ENCODE assay signal across 19 mouse cellular contexts in the genomic region with DNA sequence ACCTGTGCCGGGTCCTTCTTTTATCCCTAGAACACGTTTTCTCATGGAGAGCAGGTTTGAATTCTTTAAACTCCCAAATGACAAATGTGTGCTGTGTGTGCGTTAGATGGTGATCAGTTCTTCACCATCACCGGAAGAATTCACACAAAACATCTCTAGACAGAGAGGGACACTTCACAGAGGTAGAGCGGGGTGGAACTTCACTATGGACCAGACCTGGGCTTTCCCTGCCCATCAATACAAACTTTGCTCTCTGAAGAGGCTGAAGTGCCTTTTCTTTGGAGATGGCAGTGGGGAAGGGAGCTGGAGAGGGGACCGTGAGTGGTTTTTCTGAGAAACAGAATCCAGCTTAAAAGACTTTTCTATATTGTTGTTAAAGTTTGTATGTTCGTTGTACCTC. TPM values are rescaled to one million over a fixed set of nuclear protein-coding genes. Genes with fewer than 3 reads are reported as not detected.
A peak's percentile ranks its signal among the peaks of the same experiment; 100 is the strongest.
DNase-seq lines count a peak whose midpoint lies in the region; ATAC-seq and TF ChIP-seq lines count a peak whose summit lies in the region.
"Had no signal": no experiment of that assay in that cellular context is flagged by ENCODE, and none has a peak within 500 bp of the region (broad histone marks: within the 10 kb centered on the region; RNA-seq: fewer than 3 reads in every experiment).

No protein-coding gene starts in this region.

- ATAC-seq in lung, embryonic 15.5 days (ENCODE audit: borderline replicate concordance, extremely low read depth, low FRiP score, low TSS enrichment), result no peak
- ATAC-seq in heart, embryonic 16.5 days (replicated peaks; ENCODE audit: extremely low read depth, insufficient read depth, low FRiP score), result no peak
- ATAC-seq in intestine, postnatal 0 days, result no peak
- ATAC-seq: forebrain, embryonic 16.5 days had no signal

- WGBS in heart, adult 2 months, result 63% methylated on average over 7 of the region's 7 CpGs
- 84% methylated on average over 7 of the region's 7 CpGs for WGBS in kidney, adult 2 months
- WGBS in lung, embryonic 15.5 days, result 70% methylated on average over 7 of the region's 7 CpGs
- WGBS in heart, embryonic 16.5 days, result 50% methylated on average over 7 of the region's 7 CpGs
- WGBS in intestine, postnatal 0 days, result 92% methylated on average over 7 of the region's 7 CpGs

- no peak for DNase-seq in heart, adult 2 months
- no peak for DNase-seq in heart, postnatal 4 days
- DNase-seq in kidney, adult 2 months, result no peak
- no peak for DNase-seq in kidney, adult 11 months
- no peak for DNase-seq in lung, adult 18-20 months
- DNase-seq: cerebellum, adult 9-10 months; layer of hippocampus, postnatal 36 days; left cerebral cortex, postnatal 4 days; thymus, postnatal 25 days had no signal

- H3K4me1 ChIP-seq in heart, adult 2 months (ENCODE audit: control insufficient read depth, insufficient read depth, low read length), result peaks cover 7% of the 10 kb centered on the region
- H3K4me1 ChIP-seq in kidney, adult 2 months (ENCODE audit: control insufficient read depth, insufficient read depth, low read length), result peaks cover 35% of the 10 kb centered on the region
- H3K4me1 ChIP-seq in lung, embryonic 15.5 days, result peaks cover 40% of the 10 kb centered on the region
- peaks cover 37% of the 10 kb centered on the region for H3K4me1 ChIP-seq in heart, embryonic 16.5 days (ENCODE audit: control insufficient read depth, insufficient read depth, low read length)
- no peaks in the 10 kb centered on the region for H3K4me1 ChIP-seq in intestine, postnatal 0 days (replicated peaks; ENCODE audit: control insufficient read depth, insufficient read depth, low read length)

- no peak for TF ChIP-seq POLR2A in heart, adult 2 months (IDR thresholded peaks at IDR 0.05; ENCODE audit: insufficient read depth, low read depth, low read length)
- no peak for TF ChIP-seq POLR2A in kidney, adult 2 months (IDR thresholded peaks at IDR 0.05; ENCODE audit: low read depth, low read length)

- H3K9ac ChIP-seq in heart, adult 2 months (ENCODE audit: low read depth, low read length), result peak overlapping the region; percentile 62
- no peak overlapping the region for H3K9ac ChIP-seq in lung, embryonic 15.5 days
- H3K9ac ChIP-seq in heart, embryonic 16.5 days (ENCODE audit: low read length), result peak overlapping the region; percentile 81
- no peak overlapping the region for H3K9ac ChIP-seq in intestine, postnatal 0 days (ENCODE audit: low read depth, low read length)
- H3K9ac ChIP-seq: embryonic facial prominence, embryonic 13.5 days; hindbrain, embryonic 15.5 days; liver, embryonic 15.5 days; neural tube, embryonic 15.5 days had no signal

- H3K27me3 ChIP-seq in heart, adult 2 months (ENCODE audit: control insufficient read depth, insufficient read depth, low read length), result no peaks in the 10 kb centered on the region
- no peaks in the 10 kb centered on the region for H3K27me3 ChIP-seq in kidney, adult 2 months (replicated peaks; ENCODE audit: control insufficient read depth, insufficient read depth, low read length)
- no peaks in the 10 kb centered on the region for H3K27me3 ChIP-seq in lung, embryonic 15.5 days
- no peaks in the 10 kb centered on the region for H3K27me3 ChIP-seq in heart, embryonic 16.5 days (ENCODE audit: control insufficient read depth, insufficient read depth, low read length)
- no peaks in the 10 kb centered on the region for H3K27me3 ChIP-seq in intestine, postnatal 0 days (replicated peaks; ENCODE audit: control insufficient read depth, insufficient read depth, low read length)
- H3K27me3 ChIP-seq: hindbrain, embryonic 15.5 days; liver, embryonic 15.5 days; neural tube, embryonic 15.5 days had no signal

- no peak for TF ChIP-seq EP300 in heart, adult 2 months (IDR thresholded peaks at IDR 0.05; ENCODE audit: insufficient read depth, low read depth, low read length)

- H3K4me2 ChIP-seq in lung, embryonic 15.5 days, result peak overlapping the region; percentile 7; the same call in 1 of the 2 replicates
- peak overlapping the region; percentile 69 for H3K4me2 ChIP-seq in heart, embryonic 16.5 days (ENCODE audit: low read depth, low read length)
- H3K4me2 ChIP-seq in intestine, postnatal 0 days (replicated peaks; ENCODE audit: low read depth), result no peak overlapping the region

- no peak for TF ChIP-seq CTCF in heart, adult 2 months (IDR thresholded peaks at IDR 0.05)
- no peak for TF ChIP-seq CTCF in kidney, adult 2 months (conservative IDR thresholded peaks at IDR 0.05; ENCODE audit: insufficient read depth, insufficient read length, low read depth, low read length)
- no peak for TF ChIP-seq CTCF in intestine, postnatal 0 days (IDR thresholded peaks at IDR 0.05; ENCODE audit: low read depth)

- intact Hi-C loops in heart, adult 2 months (cut with DNase I), result loop anchor here (5.0 kb wide), 1 partner anchor 36 kb away; no protein-coding TSS in a partner anchor

- no peaks in the 10 kb centered on the region for H3K79me2 ChIP-seq in heart, adult 2 months (replicated peaks; ENCODE audit: control insufficient read depth, insufficient read depth, low read length)

- peak overlapping the region; percentile 96 for H3K27ac ChIP-seq in heart, adult 2 months
- peak overlapping the region; percentile 10 for H3K27ac ChIP-seq in kidney, adult 2 months (ENCODE audit: insufficient read depth, low read depth, low read length)
- H3K27ac ChIP-seq in lung, embryonic 15.5 days, result peak overlapping the region; percentile 59; the same call in 1 of the 2 replicates
- peak overlapping the region; percentile 98 for H3K27ac ChIP-seq in heart, embryonic 16.5 days (ENCODE audit: low read length)
- H3K27ac ChIP-seq in intestine, postnatal 0 days (ENCODE audit: low read depth, low read length), result no peak overlapping the region
- H3K27ac ChIP-seq: embryonic facial prominence, embryonic 13.5 days; hindbrain, embryonic 15.5 days; liver, embryonic 15.5 days; neural tube, embryonic 15.5 days had no signal

- H3K9me3 ChIP-seq in lung, embryonic 15.5 days, result no peaks in the 10 kb centered on the region
- no peaks in the 10 kb centered on the region for H3K9me3 ChIP-seq in heart, embryonic 16.5 days (replicated peaks; ENCODE audit: control insufficient read depth, low read length)
- H3K9me3 ChIP-seq in intestine, postnatal 0 days (ENCODE audit: control insufficient read depth), result no peaks in the 10 kb centered on the region
- H3K9me3 ChIP-seq: embryonic facial prominence, embryonic 13.5 days; hindbrain, embryonic 15.5 days; liver, embryonic 15.5 days; neural tube, embryonic 15.5 days had no signal

- H3K4me3 ChIP-seq in heart, adult 2 months, result peak overlapping the region; percentile 71
- H3K4me3 ChIP-seq in kidney, adult 2 months (ENCODE audit: insufficient read depth, low read depth, low read length), result peak overlapping the region; percentile 11
- no peak overlapping the region for H3K4me3 ChIP-seq in lung, embryonic 15.5 days
- peak overlapping the region; percentile 71 for H3K4me3 ChIP-seq in heart, embryonic 16.5 days (ENCODE audit: low read length)
- no peak overlapping the region for H3K4me3 ChIP-seq in intestine, postnatal 0 days (ENCODE audit: low read depth, low read length)
- H3K4me3 ChIP-seq: embryonic facial prominence, embryonic 13.5 days; hindbrain, embryonic 15.5 days; megakaryocyte, embryonic 14.5 days; neural tube, embryonic 15.5 days had no signal

- H3K36me3 ChIP-seq in heart, adult 2 months (ENCODE audit: control insufficient read depth, insufficient read depth, low read length), result peaks cover 20% of the 10 kb centered on the region
- no peaks in the 10 kb centered on the region for H3K36me3 ChIP-seq in kidney, adult 2 months (ENCODE audit: control insufficient read depth, insufficient read depth, low read length)
- no peaks in the 10 kb centered on the region for H3K36me3 ChIP-seq in lung, embryonic 15.5 days
- H3K36me3 ChIP-seq in heart, embryonic 16.5 days (ENCODE audit: control insufficient read depth, insufficient read depth), result peaks cover 5% of the 10 kb centered on the region; the same call in 1 of the 2 replicates
- H3K36me3 ChIP-seq in intestine, postnatal 0 days (ENCODE audit: control insufficient read depth, insufficient read depth), result no peaks in the 10 kb centered on the region
- H3K36me3 ChIP-seq: embryonic facial prominence, embryonic 13.5 days; hindbrain, embryonic 15.5 days; liver, embryonic 15.5 days; neural tube, embryonic 15.5 days had no signal

RNA-seq across cellular contexts. Expression of a gene that starts 1.7 kb away (rescaled TPM):
- total RNA-seq in heart, adult 2 months (2021), result 100 to 1,000 TPM; 182 to 189 TPM
- 35.6 and 50.8 TPM in 2 replicates for polyA plus RNA-seq in heart, adult 2 months (2012; rRNA removed)
- 100 to 1,000 TPM; 228 to 229 TPM for total RNA-seq in heart, postnatal 4 days (2021)
- 12.8 and 16.0 TPM in 2 replicates for polyA plus RNA-seq in kidney, adult 2 months (2012; rRNA removed)
- polyA plus RNA-seq in lung, embryonic 15.5 days (2015; fragmentation: Nextera tagmentation; extraction: Ambion mirVana), result 12.7 and 19.6 TPM in 2 replicates
- 139 and 153 TPM in 2 replicates for polyA plus RNA-seq in heart, embryonic 16.5 days (2015; fragmentation: Nextera tagmentation; extraction: Ambion mirVana)
- polyA plus RNA-seq in intestine, postnatal 0 days (2015; fragmentation: Nextera tagmentation; extraction: Ambion mirVana), result 2.2 and 2.3 TPM in 2 replicates
- total RNA-seq: monocyte, adult 5-6 weeks had no signal

Comparison
In these comparisons a context has a peak if more than half of its experiments do, and no peak if none do; other contexts are left out.
1. H3K4me3 ChIP-seq: peak in heart, adult 2 months (single experiment), kidney, adult 2 months (single experiment) and heart, embryonic 16.5 days (single experiment); none in lung, embryonic 15.5 days (single experiment) and intestine, postnatal 0 days (single experiment).
2. H3K9ac ChIP-seq: peak in heart, adult 2 months (single experiment) and heart, embryonic 16.5 days (single experiment); none in lung, embryonic 15.5 days (single experiment) and intestine, postnatal 0 days (single experiment).